Mouse (Mus musculus) neural tube, embryonic 14.5 days (tissue): Measurements from ENCODE around the gene Zmynd8. TPM values are rescaled to one million over a fixed set of nuclear protein-coding genes. Genes with fewer than 3 reads are reported as not detected.

Experiments used
- ATAC-seq: fragments of 200-750 bp; cut with Nextera tagmentation; 2 replicates; pipeline ENCODE4 v1.8.0; 2017; ENCODE audit warnings: low read depth, mild to moderate bottlenecking, moderate TSS enrichment, moderate library complexity
- H3K27ac ChIP-seq: fragments of 300-500 bp; sonication (generic); 2 replicates; pipeline ENCODE4 v1.5.1; 2014; ENCODE audit warnings: low read depth, mild to moderate bottlenecking, control low read depth, low read length, moderate library complexity, mixed read lengths
- H3K27me3 ChIP-seq: fragments of 300-500 bp; sonication (generic); 2 replicates; pipeline ENCODE4 v1.6.1; 2014; ENCODE audit warnings: low read length; ENCODE audit not compliant: control insufficient read depth, insufficient read depth
- H3K36me3 ChIP-seq: fragments of 300-500 bp; sonication (generic); 2 replicates; pipeline ENCODE4 v1.6.1; 2014; ENCODE audit warnings: low read length, mixed read lengths; ENCODE audit not compliant: control insufficient read depth, insufficient read depth
- H3K4me1 ChIP-seq: fragments of 300-500 bp; sonication (generic); 2 replicates; pipeline ENCODE4 v1.6.1; 2014; ENCODE audit warnings: low read length; ENCODE audit not compliant: control insufficient read depth, insufficient read depth
- H3K4me2 ChIP-seq: fragments of 300-500 bp; sonication (generic); 2 replicates; pipeline ENCODE4 v1.6.1; 2014; ENCODE audit warnings: mild to moderate bottlenecking, low read depth, low read length, control low read depth
- H3K4me3 ChIP-seq: fragments of 300-500 bp; sonication (generic); 2 replicates; pipeline ENCODE4 v1.5.1; 2014; ENCODE audit warnings: low read depth, low read length, control low read depth, mixed read lengths
- H3K9ac ChIP-seq: fragments of 300-500 bp; sonication (generic); replicated peaks from 2 replicates; pipeline ENCODE4 v1.6.1; 2014; ENCODE audit warnings: low read depth, mild to moderate bottlenecking, control low read depth, low read length, mixed read lengths
- H3K9me3 ChIP-seq: fragments of 300-500 bp; sonication (generic); 2 replicates; pipeline ENCODE4 v1.6.1; 2016; ENCODE audit warnings: low read length; ENCODE audit not compliant: control insufficient read depth
- WGBS: fragments of 180-500 bp; shearing (Covaris S2); extraction: QIAGEN DNeasy Blood & Tissue Kit; methylation state at CpG from one replicate; pipeline ENCODE4 v1.1.7; 2014; 5-methylcytosine and 5-hydroxymethylcytosine counted together
- polyA plus RNA-seq: library from polyadenylated mRNA; unstranded; fragments of >200 nt; fragmentation: Nextera tagmentation; extraction: Ambion mirVana; gene quantifications from 2 replicates; pipeline ENCODE4 v1.2.1, GENCODE M21; 2014

Zmynd8 gene
- polyA plus RNA-seq: 63.4 and 69.3 TPM in 2 replicates

- Histone ChIP-seq H3K4me3 (no peak within 1 kb of the TSS), H3K4me1 (peaks cover 7% of the 10 kb centered on the region), H3K9ac (no peak within 1 kb of the TSS), H3K27ac (no peak within 1 kb of the TSS), H3K36me3 (no peaks in the 10 kb centered on the region), H3K4me2 (no peak within 1 kb of the TSS), H3K9me3 (no peaks in the 10 kb centered on the region), H3K27me3 (no peaks in the 10 kb centered on the region)
- WGBS: 28% methylated on average over 23 of the region's 23 CpGs
- ATAC-seq: no peak
These were observed at the start of gene Zmynd8 for GRCm38 (mm10) chr2:165898202-165899194. Zmynd8 (minus strand) TSS chr2:165899016.

GRCm38 (mm10) chr2:165948007-165948406 lies 49.2 kb upstream of the Zmynd8 start:
- 46% methylated on average over 1 of the region's 1 CpGs for WGBS
- no peak overlapping the region for H3K9ac ChIP-seq
- H3K4me1 ChIP-seq: no peaks in the 10 kb centered on the region
- no peaks in the 10 kb centered on the region for H3K27me3 ChIP-seq
- no peak overlapping the region for H3K4me2 ChIP-seq
- H3K9me3 ChIP-seq: no peaks in the 10 kb centered on the region
- no peak overlapping the region for H3K4me3 ChIP-seq
- ATAC-seq: no peak
- no peak overlapping the region for H3K27ac ChIP-seq
- no peaks in the 10 kb centered on the region for H3K36me3 ChIP-seq

GRCm38 (mm10) chr2:165946046-165946564 lies 47.3 kb upstream of the Zmynd8 start:
- Histone ChIP-seq H3K27ac (no peak overlapping the region), H3K9me3 (no peaks in the 10 kb centered on the region), H3K4me3 (no peak overlapping the region), H3K9ac (no peak overlapping the region), H3K4me2 (no peak overlapping the region), H3K4me1 (no peaks in the 10 kb centered on the region), H3K27me3 (no peaks in the 10 kb centered on the region), H3K36me3 (no peaks in the 10 kb centered on the region)
- WGBS: 91% methylated on average over 1 of the region's 1 CpGs
- no peak for ATAC-seq

GRCm38 (mm10) chr2:165944576-165945351 lies 45.9 kb upstream of the Zmynd8 start:
- 76% methylated on average over 11 of the region's 11 CpGs for WGBS
- no peak overlapping the region for H3K27ac ChIP-seq
- no peak overlapping the region for H3K4me3 ChIP-seq
- no peak overlapping the region for H3K4me2 ChIP-seq
- H3K4me1 ChIP-seq: no peaks in the 10 kb centered on the region
- H3K36me3 ChIP-seq: no peaks in the 10 kb centered on the region
- no peak overlapping the region for H3K9ac ChIP-seq
- no peaks in the 10 kb centered on the region for H3K9me3 ChIP-seq
- no peak for ATAC-seq
- H3K27me3 ChIP-seq: no peaks in the 10 kb centered on the region

GRCm38 (mm10) chr2:165943113-165943512 lies 44.3 kb upstream of the Zmynd8 start:
- Histone ChIP-seq H3K4me3 (no peak overlapping the region), H3K27ac (no peak overlapping the region), H3K36me3 (no peaks in the 10 kb centered on the region), H3K9ac (no peak overlapping the region), H3K4me2 (no peak overlapping the region), H3K4me1 (no peaks in the 10 kb centered on the region), H3K27me3 (no peaks in the 10 kb centered on the region), H3K9me3 (no peaks in the 10 kb centered on the region)
- ATAC-seq: no peak
- 88% methylated on average over 2 of the region's 2 CpGs for WGBS

GRCm38 (mm10) chr2:165936106-165936505 lies 37.3 kb upstream of the Zmynd8 start:
- ATAC-seq: no peak
- H3K4me1 ChIP-seq: no peaks in the 10 kb centered on the region
- no peak overlapping the region for H3K4me3 ChIP-seq
- no peak overlapping the region for H3K9ac ChIP-seq
- H3K27me3 ChIP-seq: no peaks in the 10 kb centered on the region
- H3K27ac ChIP-seq: no peak overlapping the region
- H3K4me2 ChIP-seq: no peak overlapping the region
- 74% methylated on average over 12 of the region's 12 CpGs for WGBS
- no peaks in the 10 kb centered on the region for H3K9me3 ChIP-seq
- H3K36me3 ChIP-seq: no peaks in the 10 kb centered on the region

GRCm38 (mm10) chr2:165927705-165928104 lies 28.9 kb upstream of the Zmynd8 start:
- H3K4me1 ChIP-seq: no peaks in the 10 kb centered on the region
- no peak for ATAC-seq
- H3K9ac ChIP-seq: no peak overlapping the region
- WGBS: 94% methylated on average over 16 of the region's 16 CpGs
- H3K27ac ChIP-seq: no peak overlapping the region
- no peak overlapping the region for H3K4me3 ChIP-seq
- H3K4me2 ChIP-seq: no peak overlapping the region
- no peaks in the 10 kb centered on the region for H3K36me3 ChIP-seq
- H3K27me3 ChIP-seq: no peaks in the 10 kb centered on the region
- no peaks in the 10 kb centered on the region for H3K9me3 ChIP-seq

- no peaks in the 10 kb centered on the region for H3K27me3 ChIP-seq
- no peaks in the 10 kb centered on the region for H3K36me3 ChIP-seq
- no peaks in the 10 kb centered on the region for H3K9me3 ChIP-seq
- H3K4me3 ChIP-seq: no peak overlapping the region
- H3K27ac ChIP-seq: no peak overlapping the region
- ATAC-seq: no peak
- 93% methylated on average over 5 of the region's 5 CpGs for WGBS
- H3K9ac ChIP-seq: no peak overlapping the region
- H3K4me2 ChIP-seq: no peak overlapping the region
- no peaks in the 10 kb centered on the region for H3K4me1 ChIP-seq
These were observed 27.4 kb upstream of the Zmynd8 start for GRCm38 (mm10) chr2:165926191-165926590.
